Mouse (Mus musculus): Measurements from ENCODE around the gene 4933415A04Rik.

DNA sequence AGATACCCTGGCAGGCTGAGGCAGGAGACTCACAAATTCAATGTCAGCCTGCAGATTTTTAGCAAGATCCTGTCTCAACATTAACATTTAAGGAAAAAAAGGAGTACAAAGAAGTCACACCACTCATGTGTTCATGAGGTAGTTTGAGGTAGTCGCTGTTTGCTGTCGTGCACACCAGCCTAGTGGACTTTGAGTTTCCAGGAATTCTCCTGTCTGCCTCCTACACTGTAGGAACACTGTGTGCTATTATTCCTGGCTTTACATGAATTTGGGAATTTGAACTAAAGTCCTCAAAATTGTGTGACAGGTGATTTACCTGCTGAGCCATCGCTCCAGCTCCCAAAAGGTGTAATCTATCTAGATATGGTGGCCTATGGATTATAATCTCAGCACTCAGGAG lies 51.6 kb downstream of the 4933415A04Rik start:
- TF ChIP-seq POLR2A (IDR thresholded peaks at IDR 0.05; ENCODE audit: borderline replicate concordance, low read depth, low read length) (no peak), CTCF (IDR thresholded peaks at IDR 0.05; ENCODE audit: low read depth, low read length) (no peak)

All from bone marrow macrophage, adult 2 months (primary cell).